Mouse (Mus musculus) cerebellum, adult 2 months (tissue): Measurements from ENCODE around the gene Olfr1442. TPM values are rescaled to one million over a fixed set of nuclear protein-coding genes. Genes with fewer than 3 reads are reported as not detected.

Experiments used
- DNase-seq, 2 experiments: peaks; one replicate each; pipeline ENCODE4 v3.0.0; 2021
- H3K27ac ChIP-seq: fragments of 200-500 bp; 2 replicates; pipeline ENCODE4 v1.5.1; 2012; ENCODE audit warnings: low read length, control low read depth, inconsistent platforms; ENCODE audit not compliant: insufficient read depth
- H3K27me3 ChIP-seq: fragments of 200-500 bp; 2 replicates; pipeline ENCODE4 v1.6.1; 2012; ENCODE audit warnings: inconsistent platforms, mild to moderate bottlenecking, low read length, moderate library complexity; ENCODE audit not compliant: control insufficient read depth, insufficient read depth
- H3K4me1 ChIP-seq: fragments of 200-500 bp; 2 replicates; pipeline ENCODE4 v1.6.1; 2011; ENCODE audit warnings: low read length; ENCODE audit not compliant: control insufficient read depth, insufficient read depth
- H3K4me3 ChIP-seq: fragments of 200-500 bp; replicated peaks from 2 replicates; pipeline ENCODE3; 2011; ENCODE audit warnings: mild to moderate bottlenecking, low read depth, low read length, control low read depth; ENCODE audit not compliant: insufficient read depth
- CTCF ChIP-seq: fragments of 200-500 bp; IDR thresholded peaks from 2 replicates; pipeline ENCODE4 v1.5.1; 2011; ENCODE audit warnings: low read depth, mild to moderate bottlenecking, control low read depth, low read length, moderate library complexity, borderline replicate concordance; ENCODE audit not compliant: insufficient read depth
- POLR2A ChIP-seq: fragments of 200-500 bp; IDR thresholded peaks from 2 replicates; pipeline ENCODE4 v1.6.1; 2011; ENCODE audit warnings: low read length, control low read depth, borderline replicate concordance; ENCODE audit not compliant: insufficient read depth
- WGBS: fragments of 180-500 bp; shearing (Covaris S2); methylation state at CpG from one replicate; pipeline ENCODE4 v1.1.7; 2018; 5-methylcytosine and 5-hydroxymethylcytosine counted together
- polyA plus RNA-seq: library from polyadenylated mRNA; depleted of rRNA; stranded (reverse); fragments of >200 nt; gene quantifications from 2 replicates; pipeline ENCODE4 v1.2.3, GENCODE M21; 2012

Gene Olfr1442
- polyA plus RNA-seq, 1 experiment: not detected

- H3K4me1 ChIP-seq: no peaks in the 10 kb centered on the region
- no peak overlapping the region for H3K27ac ChIP-seq
- TF ChIP-seq CTCF: no peak
- TF ChIP-seq POLR2A: no peak
- WGBS: 87% methylated on average over 4 of the region's 4 CpGs
- DNase-seq: no peak
- no peak overlapping the region for H3K4me3 ChIP-seq
- no peaks in the 10 kb centered on the region for H3K27me3 ChIP-seq
Observed at GRCm38 (mm10) chr19:12671051-12671450, 812 bp downstream of the Olfr1442 start.

- no peak for DNase-seq
- TF ChIP-seq POLR2A (no peak), CTCF (no peak)
Observed at GRCm38 (mm10) chr19:12677812-12678211, 7.6 kb downstream of the Olfr1442 start, which contains the start of gene Olfr1443. Olfr1443 (plus strand) TSS chr19:12678112.

GRCm38 (mm10) chr19:12684638-12685037, 14.4 kb downstream of the Olfr1442 start:
- Histone ChIP-seq H3K27ac (no peak overlapping the region), H3K4me3 (no peak overlapping the region), H3K27me3 (no peaks in the 10 kb centered on the region), H3K4me1 (no peaks in the 10 kb centered on the region)
- TF ChIP-seq POLR2A: no peak
- no peak for TF ChIP-seq CTCF
- no peak for DNase-seq

More at GRCm38 (mm10) chr19:12677812-12678211, 7.6 kb downstream of the Olfr1442 start, which contains the start of gene Olfr1443:
- 66% methylated on average over 3 of the region's 3 CpGs for WGBS
- H3K4me3 ChIP-seq: no peak within 1 kb of the TSS
- no peaks in the 10 kb centered on the region for H3K27me3 ChIP-seq
- no peak within 1 kb of the TSS for H3K27ac ChIP-seq
- H3K4me1 ChIP-seq: no peaks in the 10 kb centered on the region

- DNase-seq: no peak
- H3K27me3 ChIP-seq: no peaks in the 10 kb centered on the region
- TF ChIP-seq CTCF: no peak
- TF ChIP-seq POLR2A: no peak
- no peak overlapping the region for H3K4me3 ChIP-seq
- no peaks in the 10 kb centered on the region for H3K4me1 ChIP-seq
- H3K27ac ChIP-seq: no peak overlapping the region
Observed at GRCm38 (mm10) chr19:12685231-12685630, 15.0 kb downstream of the Olfr1442 start.

GRCm38 (mm10) chr19:12695590-12695989, 25.4 kb downstream of the Olfr1442 start, which contains the start of gene Keg1:
Keg1 (plus strand) TSS chr19:12695786.
- TF ChIP-seq CTCF: no peak
- no peak for TF ChIP-seq POLR2A
- no peaks in the 10 kb centered on the region for H3K27me3 ChIP-seq
- WGBS: 87% methylated on average over 3 of the region's 3 CpGs
- H3K4me1 ChIP-seq: no peaks in the 10 kb centered on the region
- DNase-seq: no peak
- no peak within 1 kb of the TSS for H3K27ac ChIP-seq
- no peak within 1 kb of the TSS for H3K4me3 ChIP-seq

GRCm38 (mm10) chr19:12696221-12696620, 26.0 kb downstream of the Olfr1442 start:
- H3K27ac ChIP-seq: no peak overlapping the region
- TF ChIP-seq POLR2A (no peak), CTCF (no peak)

GRCm38 (mm10) chr19:12708458-12708857, 38.2 kb downstream of the Olfr1442 start:
- no peaks in the 10 kb centered on the region for H3K4me1 ChIP-seq
- WGBS: 74% methylated on average over 2 of the region's 2 CpGs
- TF ChIP-seq POLR2A (no peak), CTCF (no peak)
- H3K27me3 ChIP-seq: no peaks in the 10 kb centered on the region
- H3K4me3 ChIP-seq: no peak overlapping the region
- DNase-seq: no peak
- H3K27ac ChIP-seq: no peak overlapping the region

More at GRCm38 (mm10) chr19:12696221-12696620, 26.0 kb downstream of the Olfr1442 start:
- Histone ChIP-seq H3K4me3 (no peak overlapping the region), H3K27me3 (no peaks in the 10 kb centered on the region), H3K4me1 (no peaks in the 10 kb centered on the region)
- DNase-seq: no peak

- H3K4me1 ChIP-seq: no peaks in the 10 kb centered on the region
- no peaks in the 10 kb centered on the region for H3K27me3 ChIP-seq
- H3K4me3 ChIP-seq: no peak overlapping the region
- DNase-seq: no peak
- no peak for TF ChIP-seq CTCF
- TF ChIP-seq POLR2A: no peak
- H3K27ac ChIP-seq: no peak overlapping the region
Observed at GRCm38 (mm10) chr19:12708986-12709385, 38.7 kb downstream of the Olfr1442 start.
